Mouse (Mus musculus) lung, embryonic 16.5 days (tissue): Measurements from ENCODE around the gene Inip. TPM values are rescaled to one million over a fixed set of nuclear protein-coding genes. Genes with fewer than 3 reads are reported as not detected.
A peak's percentile ranks its signal among the peaks of the same experiment; 100 is the strongest.

Experiments
- ATAC-seq: fragments of 200-750 bp; cut with Nextera tagmentation; 2 replicates; pipeline ENCODE4 v1.8.0; 2017; ENCODE audit warnings: low read depth, mild to moderate bottlenecking, moderate library complexity
- H3K27ac ChIP-seq: fragments of 300-500 bp; sonication (generic); 2 replicates; pipeline ENCODE4 v1.5.1; 2014; ENCODE audit warnings: mild to moderate bottlenecking, control low read depth, low read length
- H3K27me3 ChIP-seq: fragments of 300-500 bp; sonication (generic); 2 replicates; pipeline ENCODE4 v1.6.1; 2014; ENCODE audit warnings: low read depth, low read length, mixed read lengths; ENCODE audit not compliant: control insufficient read depth, insufficient read depth
- H3K36me3 ChIP-seq: fragments of 300-500 bp; sonication (generic); 2 replicates; pipeline ENCODE4 v1.6.1; 2014; ENCODE audit warnings: low read length; ENCODE audit not compliant: control insufficient read depth, insufficient read depth
- H3K4me1 ChIP-seq: fragments of 300-500 bp; sonication (generic); replicated peaks from 2 replicates; pipeline ENCODE4 v1.6.1; 2014; ENCODE audit warnings: low read length, mixed read lengths; ENCODE audit not compliant: control insufficient read depth, insufficient read depth
- H3K4me2 ChIP-seq: fragments of 300-500 bp; sonication (generic); 2 replicates; pipeline ENCODE4 v1.6.1; 2014; ENCODE audit warnings: low read depth, low read length, control low read depth
- H3K4me3 ChIP-seq: fragments of 300-500 bp; sonication (generic); 2 replicates; pipeline ENCODE4 v1.5.1; 2014; ENCODE audit warnings: mild to moderate bottlenecking, low read length, control low read depth
- H3K9ac ChIP-seq: fragments of 300-500 bp; sonication (generic); 2 replicates; pipeline ENCODE4 v1.6.1; 2014; ENCODE audit warnings: low read length, control low read depth
- H3K9me3 ChIP-seq: fragments of 300-500 bp; sonication (generic); 2 replicates; pipeline ENCODE4 v1.6.1; 2016; ENCODE audit warnings: low read length; ENCODE audit not compliant: control insufficient read depth
- WGBS: fragments of 180-500 bp; shearing (Covaris S2); extraction: QIAGEN DNeasy Blood & Tissue Kit; methylation state at CpG from one replicate; pipeline ENCODE4 v1.1.7; 2014; 5-methylcytosine and 5-hydroxymethylcytosine counted together
- polyA plus RNA-seq: library from polyadenylated mRNA; unstranded; fragments of >200 nt; fragmentation: Nextera tagmentation; extraction: Ambion mirVana; gene quantifications from 2 replicates; pipeline ENCODE4 v1.2.1, GENCODE M21; 2015

Inip gene
- polyA plus RNA-seq: 46.9 and 47.7 TPM in 2 replicates

DNA sequence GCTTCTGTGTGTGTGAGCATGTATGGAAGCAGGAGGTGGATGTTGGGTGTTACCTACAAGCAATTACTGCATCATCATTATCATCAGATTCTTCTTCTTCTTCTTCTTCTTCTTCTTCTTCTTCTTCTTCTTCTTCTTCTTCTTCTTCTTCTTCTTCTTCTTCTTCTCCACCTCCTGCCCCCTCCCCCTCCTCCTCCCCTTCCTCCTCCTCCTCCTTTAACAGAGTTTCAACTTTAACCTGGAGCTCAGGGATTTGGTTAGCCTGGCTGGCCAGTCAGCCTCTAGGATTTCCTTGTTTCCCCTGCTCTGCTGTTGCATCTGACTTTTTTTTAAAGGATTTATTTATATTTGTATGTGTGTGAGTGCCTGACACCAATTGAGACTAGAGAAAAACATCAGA is at the start of gene Inip:
Inip (minus strand) TSS at position 101 of the 400 bp plus-strand sequence.
- H3K4me2 ChIP-seq: no peak within 1 kb of the TSS
- no peaks in the 10 kb centered on the region for H3K9me3 ChIP-seq
- H3K4me1 ChIP-seq: peaks cover 5% of the 10 kb centered on the region
- H3K9ac ChIP-seq: no peak within 1 kb of the TSS
- H3K27me3 ChIP-seq: no peaks in the 10 kb centered on the region
- no peak for ATAC-seq
- H3K36me3 ChIP-seq: no peaks in the 10 kb centered on the region
- H3K27ac ChIP-seq: no peak within 1 kb of the TSS
- no peak within 1 kb of the TSS for H3K4me3 ChIP-seq

- no peak overlapping the region for H3K4me3 ChIP-seq
- no peak overlapping the region for H3K27ac ChIP-seq
- H3K9ac ChIP-seq: no peak overlapping the region
- H3K36me3 ChIP-seq: no peaks in the 10 kb centered on the region; the same call in 1 of the 2 replicates
- no peak overlapping the region for H3K4me2 ChIP-seq
- peak; percentile 29; the same call in 1 of the 2 replicates for ATAC-seq
- WGBS: 72% methylated on average over 2 of the region's 2 CpGs
- peaks cover 9% of the 10 kb centered on the region for H3K4me1 ChIP-seq
- no peaks in the 10 kb centered on the region; the same call in 1 of the 2 replicates for H3K9me3 ChIP-seq
- H3K27me3 ChIP-seq: no peaks in the 10 kb centered on the region
Observed at GRCm38 (mm10) chr4:59850181-59850580, 48.8 kb upstream of the Inip start.

DNA sequence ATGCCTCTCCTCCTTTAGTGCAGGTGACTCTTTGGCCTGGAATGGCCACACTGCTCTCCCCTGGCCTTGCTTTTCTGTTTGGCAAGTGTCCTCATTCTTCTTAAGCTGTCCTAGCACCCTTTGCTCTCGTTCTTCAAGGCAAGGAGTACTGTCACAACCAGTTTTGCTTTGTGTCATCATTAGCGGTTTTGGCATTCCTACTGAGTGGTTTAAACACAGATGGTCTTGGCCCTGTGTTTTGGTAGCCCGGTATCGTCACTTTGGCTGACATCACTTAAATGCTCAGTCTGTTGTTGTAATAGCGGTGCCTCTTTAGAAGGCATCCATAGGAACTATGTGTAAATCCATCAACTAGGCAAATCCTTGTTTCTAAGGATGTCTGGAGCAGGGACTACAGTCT is 46.1 kb upstream of the Inip start:
- ATAC-seq: no peak
- Histone ChIP-seq H3K9me3 (no peaks in the 10 kb centered on the region; the same call in 1 of the 2 replicates), H3K9ac (no peak overlapping the region), H3K4me1 (peaks cover 19% of the 10 kb centered on the region), H3K27ac (no peak overlapping the region), H3K27me3 (no peaks in the 10 kb centered on the region), H3K4me2 (no peak overlapping the region), H3K4me3 (no peak overlapping the region), H3K36me3 (no peaks in the 10 kb centered on the region; the same call in 1 of the 2 replicates)
- 79% methylated on average over 5 of the region's 5 CpGs for WGBS

- Histone ChIP-seq H3K4me1 (peaks cover 14% of the 10 kb centered on the region), H3K4me3 (no peak overlapping the region), H3K36me3 (no peaks in the 10 kb centered on the region; the same call in 1 of the 2 replicates), H3K27ac (no peak overlapping the region), H3K9ac (no peak overlapping the region), H3K27me3 (no peaks in the 10 kb centered on the region), H3K9me3 (no peaks in the 10 kb centered on the region; the same call in 1 of the 2 replicates), H3K4me2 (no peak overlapping the region)
- 80% methylated on average over 3 of the region's 3 CpGs for WGBS
- ATAC-seq: no peak
Observed at GRCm38 (mm10) chr4:59845245-59845637, 43.9 kb upstream of the Inip start.

GRCm38 (mm10) chr4:59844460-59845244 is 43.3 kb upstream of the Inip start:
- Histone ChIP-seq H3K4me2 (no peak overlapping the region), H3K9me3 (no peaks in the 10 kb centered on the region; the same call in 1 of the 2 replicates), H3K4me1 (peaks cover 12% of the 10 kb centered on the region), H3K9ac (no peak overlapping the region), H3K27me3 (no peaks in the 10 kb centered on the region), H3K4me3 (no peak overlapping the region), H3K36me3 (no peaks in the 10 kb centered on the region; the same call in 1 of the 2 replicates), H3K27ac (no peak overlapping the region)
- no peak for ATAC-seq
- 71% methylated on average over 15 of the region's 15 CpGs for WGBS

DNA sequence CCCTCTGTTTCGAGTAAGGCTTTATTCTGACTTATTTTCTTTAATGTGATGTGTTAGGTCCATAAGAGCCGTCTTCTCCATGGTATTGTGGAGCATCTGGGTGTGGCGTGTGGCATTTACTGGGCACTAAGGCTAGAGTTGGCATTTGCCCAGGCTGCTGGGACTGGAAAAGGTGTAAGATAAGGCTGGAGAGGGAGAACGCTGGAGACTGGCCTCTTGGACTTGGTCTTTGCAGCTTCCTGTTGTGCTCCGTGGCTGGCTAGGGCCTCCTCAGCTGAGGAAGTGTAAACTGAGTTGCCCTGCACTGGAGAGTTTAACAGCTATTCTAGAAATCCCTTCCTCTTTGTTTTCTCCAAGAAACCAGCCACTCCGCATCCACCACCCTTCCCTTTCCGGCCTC is 36.3 kb upstream of the Inip start:
- peak; percentile 44 for ATAC-seq
- Histone ChIP-seq H3K27me3 (no peaks in the 10 kb centered on the region), H3K27ac (peak overlapping the region; percentile 69), H3K36me3 (peaks cover 2% of the 10 kb centered on the region), H3K9ac (no peak overlapping the region), H3K9me3 (no peaks in the 10 kb centered on the region), H3K4me3 (no peak overlapping the region), H3K4me1 (peaks cover 16% of the 10 kb centered on the region), H3K4me2 (no peak overlapping the region)
- 50% methylated on average over 7 of the region's 7 CpGs for WGBS

DNA sequence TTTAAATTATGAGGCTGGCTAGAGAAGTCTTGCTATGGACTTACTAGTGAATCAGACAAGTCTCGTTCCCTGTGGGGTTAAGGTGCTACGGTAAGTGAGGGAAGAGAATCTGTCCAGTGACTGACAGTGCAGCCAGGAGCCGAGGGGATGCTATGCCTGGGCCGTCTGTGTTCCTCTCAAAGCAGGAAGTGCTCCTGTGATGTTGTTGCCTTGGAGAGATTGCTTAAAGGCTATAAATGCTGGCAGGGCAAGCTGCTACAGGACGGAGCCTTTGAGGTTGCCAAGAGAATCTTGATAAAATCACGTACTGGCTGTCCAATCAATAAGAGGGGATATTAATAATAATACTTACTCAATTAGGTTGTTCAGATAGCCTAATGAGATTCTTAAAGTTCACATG is 31.4 kb upstream of the Inip start:
- H3K27me3 ChIP-seq: no peaks in the 10 kb centered on the region
- H3K9me3 ChIP-seq: no peaks in the 10 kb centered on the region
- H3K9ac ChIP-seq: no peak overlapping the region
- H3K4me1 ChIP-seq: peaks cover 8% of the 10 kb centered on the region
- H3K27ac ChIP-seq: no peak overlapping the region
- H3K36me3 ChIP-seq: peaks cover 2% of the 10 kb centered on the region
- WGBS: 55% methylated on average over 6 of the region's 6 CpGs
- no peak overlapping the region for H3K4me3 ChIP-seq
- H3K4me2 ChIP-seq: no peak overlapping the region
- no peak for ATAC-seq

- Histone ChIP-seq H3K27me3 (no peaks in the 10 kb centered on the region), H3K4me1 (peaks cover 3% of the 10 kb centered on the region; the same call in 1 of the 2 replicates), H3K27ac (no peak overlapping the region), H3K4me3 (no peak overlapping the region), H3K9ac (no peak overlapping the region), H3K9me3 (no peaks in the 10 kb centered on the region), H3K36me3 (peaks cover 2% of the 10 kb centered on the region), H3K4me2 (no peak overlapping the region)
- WGBS: 44% methylated on average over 5 of the region's 5 CpGs
- ATAC-seq: peak; percentile 26
Observed at GRCm38 (mm10) chr4:59831038-59831437, 29.6 kb upstream of the Inip start.

DNA sequence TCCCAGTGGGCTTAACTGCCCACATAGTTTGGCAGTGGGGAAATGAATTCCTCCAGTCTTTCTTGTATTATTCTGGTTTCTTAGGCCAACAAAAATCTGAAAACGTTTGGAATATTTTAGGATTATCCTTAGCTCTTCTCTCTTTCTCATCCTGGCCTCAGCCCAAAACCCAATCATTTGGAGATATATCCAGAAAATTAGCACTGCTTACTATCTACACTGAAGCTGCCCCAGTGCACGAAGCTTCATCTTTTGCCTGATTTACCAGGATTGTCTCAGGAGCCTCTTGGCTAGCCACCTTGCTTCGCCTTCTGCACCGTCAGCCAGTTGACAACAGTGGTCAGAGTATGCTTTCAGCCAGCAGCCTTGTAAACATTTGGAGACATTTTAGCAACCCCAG is 27.7 kb upstream of the Inip start:
- Histone ChIP-seq H3K4me2 (no peak overlapping the region), H3K27ac (no peak overlapping the region), H3K4me3 (no peak overlapping the region), H3K9ac (no peak overlapping the region), H3K27me3 (no peaks in the 10 kb centered on the region), H3K36me3 (no peaks in the 10 kb centered on the region; the same call in 1 of the 2 replicates), H3K4me1 (peaks cover 3% of the 10 kb centered on the region; the same call in 1 of the 2 replicates), H3K9me3 (no peaks in the 10 kb centered on the region)
- 71% methylated on average over 4 of the region's 4 CpGs for WGBS
- ATAC-seq: no peak
